Mouse (Mus musculus): Measurements from ENCODE around the gene Dync1i1. TPM values are rescaled to one million over a fixed set of nuclear protein-coding genes. Genes with fewer than 3 reads are reported as not detected.

Dync1i1 gene
- polyA plus RNA-seq, 1 experiment from 2014 or later: 4.5 TPM

GRCm38 (mm10) chr6:5734862-5735261 is 9.4 kb downstream of the Dync1i1 start:
- Histone ChIP-seq H3K4me3 (no peak overlapping the region), H3K36me3 (no peaks in the 10 kb centered on the region), H3K9ac (no peak overlapping the region), H3K27me3 (no peaks in the 10 kb centered on the region), H3K4me1 (no peaks in the 10 kb centered on the region), H3K27ac (no peak overlapping the region), H3K4me2 (replicated peaks) (no peak overlapping the region), H3K9me3 (replicated peaks) (no peaks in the 10 kb centered on the region)
- WGBS: 89% methylated on average over 1 of the region's 1 CpGs
- ATAC-seq (ENCODE audit: low FRiP score): no peak

GRCm38 (mm10) chr6:5739711-5740110 is 14.3 kb downstream of the Dync1i1 start:
- no peak overlapping the region for H3K4me2 ChIP-seq (replicated peaks)
- 80% methylated on average over 7 of the region's 7 CpGs for WGBS
- H3K27ac ChIP-seq: no peak overlapping the region
- no peaks in the 10 kb centered on the region for H3K27me3 ChIP-seq
- H3K4me1 ChIP-seq: no peaks in the 10 kb centered on the region
- no peak for ATAC-seq (ENCODE audit: low FRiP score)
- no peak overlapping the region for H3K9ac ChIP-seq
- no peaks in the 10 kb centered on the region for H3K36me3 ChIP-seq
- no peaks in the 10 kb centered on the region for H3K9me3 ChIP-seq (replicated peaks)
- H3K4me3 ChIP-seq: no peak overlapping the region

GRCm38 (mm10) chr6:5741395-5742032 is 16.1 kb downstream of the Dync1i1 start:
- Histone ChIP-seq H3K36me3 (no peaks in the 10 kb centered on the region), H3K27ac (no peak overlapping the region), H3K4me3 (no peak overlapping the region), H3K27me3 (no peaks in the 10 kb centered on the region), H3K4me1 (no peaks in the 10 kb centered on the region), H3K9ac (no peak overlapping the region), H3K9me3 (replicated peaks) (no peaks in the 10 kb centered on the region), H3K4me2 (replicated peaks) (no peak overlapping the region)
- 88% methylated on average over 6 of the region's 6 CpGs for WGBS
- ATAC-seq (ENCODE audit: low FRiP score): no peak

- Histone ChIP-seq H3K4me1 (no peaks in the 10 kb centered on the region; the same call in 1 of the 2 replicates), H3K27me3 (no peaks in the 10 kb centered on the region), H3K27ac (no peak overlapping the region), H3K9me3 (replicated peaks) (no peaks in the 10 kb centered on the region), H3K4me3 (no peak overlapping the region), H3K9ac (no peak overlapping the region), H3K4me2 (replicated peaks) (no peak overlapping the region), H3K36me3 (no peaks in the 10 kb centered on the region)
- 75% methylated on average over 6 of the region's 6 CpGs for WGBS
- no peak for ATAC-seq (ENCODE audit: low FRiP score)
Measured at GRCm38 (mm10) chr6:5750079-5750711, 24.8 kb downstream of the Dync1i1 start.

- Histone ChIP-seq H3K27me3 (no peaks in the 10 kb centered on the region), H3K4me1 (peaks cover 4% of the 10 kb centered on the region; the same call in 1 of the 2 replicates), H3K9me3 (replicated peaks) (no peaks in the 10 kb centered on the region), H3K4me2 (replicated peaks) (no peak overlapping the region), H3K27ac (no peak overlapping the region), H3K36me3 (no peaks in the 10 kb centered on the region), H3K4me3 (no peak overlapping the region), H3K9ac (no peak overlapping the region)
- WGBS: 77% methylated on average over 16 of the region's 16 CpGs
- 0 out of 2 replicates have a peak, but pooled peaks have one; percentile 36 for ATAC-seq (ENCODE audit: low FRiP score)
Measured at GRCm38 (mm10) chr6:5752128-5752527, 26.7 kb downstream of the Dync1i1 start.

GRCm38 (mm10) chr6:5752617-5753016 is 27.2 kb downstream of the Dync1i1 start:
- Histone ChIP-seq H3K36me3 (no peaks in the 10 kb centered on the region), H3K27me3 (no peaks in the 10 kb centered on the region), H3K27ac (no peak overlapping the region), H3K9me3 (replicated peaks) (no peaks in the 10 kb centered on the region), H3K4me3 (no peak overlapping the region), H3K4me1 (peaks cover 4% of the 10 kb centered on the region; the same call in 1 of the 2 replicates), H3K4me2 (replicated peaks) (no peak overlapping the region), H3K9ac (no peak overlapping the region)
- peak; percentile 58; the same call in 1 of the 2 replicates for ATAC-seq (ENCODE audit: low FRiP score)
- 59% methylated on average over 5 of the region's 5 CpGs for WGBS

- Histone ChIP-seq H3K4me3 (no peak overlapping the region), H3K9me3 (replicated peaks) (no peaks in the 10 kb centered on the region), H3K4me1 (peaks cover 4% of the 10 kb centered on the region; the same call in 1 of the 2 replicates), H3K27me3 (no peaks in the 10 kb centered on the region), H3K9ac (no peak overlapping the region), H3K36me3 (no peaks in the 10 kb centered on the region), H3K27ac (no peak overlapping the region), H3K4me2 (replicated peaks) (no peak overlapping the region)
- ATAC-seq (ENCODE audit: low FRiP score): peak; percentile 89
- 33% methylated on average over 5 of the region's 5 CpGs for WGBS
Measured at GRCm38 (mm10) chr6:5756509-5757130, 31.2 kb downstream of the Dync1i1 start.

- WGBS: 82% methylated on average over 2 of the region's 2 CpGs
- Histone ChIP-seq H3K27ac (no peak overlapping the region), H3K36me3 (no peaks in the 10 kb centered on the region), H3K4me1 (no peaks in the 10 kb centered on the region), H3K4me2 (replicated peaks) (no peak overlapping the region), H3K4me3 (no peak overlapping the region), H3K9me3 (replicated peaks) (no peaks in the 10 kb centered on the region), H3K9ac (no peak overlapping the region), H3K27me3 (no peaks in the 10 kb centered on the region; the same call in 1 of the 2 replicates)
- ATAC-seq (ENCODE audit: low FRiP score): no peak
Measured at GRCm38 (mm10) chr6:5762943-5763342, 37.5 kb downstream of the Dync1i1 start.

GRCm38 (mm10) chr6:5768576-5768975 is 43.1 kb downstream of the Dync1i1 start:
- no peak for ATAC-seq (ENCODE audit: low FRiP score)
- 82% methylated on average over 1 of the region's 1 CpGs for WGBS
- no peak overlapping the region for H3K4me3 ChIP-seq

GRCm38 (mm10) chr6:5770283-5770682 is 44.8 kb downstream of the Dync1i1 start:
- no peaks in the 10 kb centered on the region for H3K27me3 ChIP-seq
- 97% methylated on average over 4 of the region's 4 CpGs for WGBS
- H3K27ac ChIP-seq: no peak overlapping the region
- H3K4me1 ChIP-seq: no peaks in the 10 kb centered on the region
- no peaks in the 10 kb centered on the region for H3K36me3 ChIP-seq
- ATAC-seq (ENCODE audit: low FRiP score): no peak
- no peak overlapping the region for H3K4me2 ChIP-seq (replicated peaks)
- no peaks in the 10 kb centered on the region for H3K9me3 ChIP-seq (replicated peaks)
- no peak overlapping the region for H3K9ac ChIP-seq
- no peak overlapping the region for H3K4me3 ChIP-seq

More at GRCm38 (mm10) chr6:5768576-5768975, 43.1 kb downstream of the Dync1i1 start:
- Histone ChIP-seq H3K4me2 (replicated peaks) (no peak overlapping the region), H3K4me1 (no peaks in the 10 kb centered on the region), H3K36me3 (no peaks in the 10 kb centered on the region), H3K9me3 (replicated peaks) (no peaks in the 10 kb centered on the region), H3K27ac (no peak overlapping the region), H3K27me3 (no peaks in the 10 kb centered on the region; the same call in 1 of the 2 replicates), H3K9ac (no peak overlapping the region)

GRCm38 (mm10) chr6:5775461-5775860 is 50.0 kb downstream of the Dync1i1 start:
- H3K4me3 ChIP-seq: no peak overlapping the region
- H3K27me3 ChIP-seq: no peaks in the 10 kb centered on the region
- H3K4me2 ChIP-seq (replicated peaks): no peak overlapping the region
- no peak for ATAC-seq (ENCODE audit: low FRiP score)
- H3K36me3 ChIP-seq: no peaks in the 10 kb centered on the region
- H3K4me1 ChIP-seq: no peaks in the 10 kb centered on the region
- no peaks in the 10 kb centered on the region for H3K9me3 ChIP-seq (replicated peaks)
- WGBS: 62% methylated on average over 3 of the region's 3 CpGs
- H3K27ac ChIP-seq: no peak overlapping the region
- H3K9ac ChIP-seq: no peak overlapping the region

- no peak for ATAC-seq (ENCODE audit: low FRiP score)
- Histone ChIP-seq H3K9ac (no peak overlapping the region), H3K4me1 (no peaks in the 10 kb centered on the region), H3K27ac (no peak overlapping the region), H3K4me2 (replicated peaks) (no peak overlapping the region), H3K36me3 (no peaks in the 10 kb centered on the region), H3K9me3 (replicated peaks) (no peaks in the 10 kb centered on the region), H3K27me3 (no peaks in the 10 kb centered on the region), H3K4me3 (no peak overlapping the region)
- WGBS: 86% methylated on average over 6 of the region's 6 CpGs
Measured at GRCm38 (mm10) chr6:5781752-5782151, 56.3 kb downstream of the Dync1i1 start.
